Mouse (Mus musculus): ENCODE measurements around the gene Plin3. TPM values are rescaled to one million over a fixed set of nuclear protein-coding genes. Genes with fewer than 3 reads are reported as not detected.

The Plin3 gene
- total and polyA plus RNA-seq, 3 experiments, result 6.6 to 13.1 TPM; not detected in 1

GRCm38 (mm10) chr17:56290388-56291170, 2.1 kb downstream of the Plin3 start (continued):
- TF ChIP-seq MAX (IDR thresholded peaks at IDR 0.05; ENCODE audit: low read length) (peak; percentile 50; the same call in 1 of the 2 replicates), JUND (IDR thresholded peaks at IDR 0.05; ENCODE audit: low read depth, low read length) (no peak), E2F4 (IDR thresholded peaks at IDR 0.05; ENCODE audit: borderline replicate concordance, low read depth, low read length) (no peak), MAZ (IDR thresholded peaks at IDR 0.05; ENCODE audit: low read depth, low read length) (peak; percentile 61; the same call in 1 of the 2 replicates), ZKSCAN1 (IDR thresholded peaks at IDR 0.05; ENCODE audit: low read depth, low read length) (no peak), GATA1 (IDR thresholded peaks at IDR 0.05; ENCODE audit: low read depth, low read length) (no peak), GABPA (IDR thresholded peaks at IDR 0.05; ENCODE audit: low read depth, low read length) (no peak)

GRCm38 (mm10) chr17:56289371-56290331, 3.0 kb downstream of the Plin3 start:
- Histone ChIP-seq H3K4me3 (ENCODE audit: control insufficient read depth in 1 of 2, insufficient read depth in 1 of 2, low read depth in 2 of 2, low read length in 2 of 2) (peak overlapping the region; percentile 60 to 93), H3K4me1 (ENCODE audit: control insufficient read depth in 1 of 2, insufficient read depth in 2 of 2, low read length in 2 of 2) (peaks cover 6 to 36% of the 10 kb centered on the region in 2 experiments; a peak in 3 of 4 replicates), H3K79me2 (ENCODE audit: control insufficient read depth, insufficient read depth, low read length, poor library complexity) (no peaks in the 10 kb centered on the region; the same call in 1 of the 2 replicates), H3K9ac (ENCODE audit: control insufficient read depth, low read depth, low read length, poor library complexity, severe bottlenecking) (peak overlapping the region; percentile 57), H3K9me3 (replicated peaks; ENCODE audit: insufficient read depth, low read length) (no peaks in the 10 kb centered on the region), H3K36me3 (ENCODE audit: control insufficient read depth in 1 of 2, insufficient read depth in 2 of 2, low read length in 2 of 2) (peaks cover 0 to 21% of the 10 kb centered on the region in 2 experiments; a peak in 2 of 4 replicates), H3K27me3 (ENCODE audit: control insufficient read depth in 1 of 2, insufficient read depth in 2 of 2, low read length in 2 of 2) (no peaks in the 10 kb centered on the region), H3K27ac (ENCODE audit: control insufficient read depth, low read depth, low read length) (peak overlapping the region; percentile 75)
- peak; percentile 72 for DNase-seq (ENCODE audit: low read depth, low spot score)
- TF ChIP-seq MYC (IDR thresholded peaks at IDR 0.05; ENCODE audit: low read depth, low read length) (no peak), NRF1 (IDR thresholded peaks at IDR 0.05; ENCODE audit: insufficient read depth, low read depth, low read length, poor library complexity, severe bottlenecking) (no peak), ETS1 (IDR thresholded peaks at IDR 0.05; ENCODE audit: low read depth, low read length) (peak; percentile 61), MAFK (IDR thresholded peaks at IDR 0.05; ENCODE audit: borderline replicate concordance, low read depth, low read length) (peak; percentile 58; the same call in 1 of the 2 replicates), RAD21 (IDR thresholded peaks at IDR 0.05; ENCODE audit: low read depth, low read length) (no peak), MAX (IDR thresholded peaks at IDR 0.05; ENCODE audit: low read length) (peak; percentile 52; the same call in 1 of the 2 replicates), NELFE (IDR thresholded peaks at IDR 0.05; ENCODE audit: low read depth, low read length) (no peak), POLR2A (IDR thresholded peaks at IDR 0.05; ENCODE audit: control insufficient read depth in 1 of 2, insufficient read depth in 1 of 2, low read depth in 1 of 2, low read length in 2 of 2, poor library complexity in 1 of 2) (no peak; a peak in 1 of 4 replicates), MYB (IDR thresholded peaks at IDR 0.05; ENCODE audit: low read depth, low read length) (no peak), TAL1 (IDR thresholded peaks at IDR 0.05; ENCODE audit: low read length) (peak; percentile 38; the same call in 1 of the 2 replicates), ELF1 (IDR thresholded peaks at IDR 0.05; ENCODE audit: low read depth, low read length) (no peak), SMC3 (IDR thresholded peaks at IDR 0.05; ENCODE audit: low read depth, low read length) (no peak), JUND (IDR thresholded peaks at IDR 0.05; ENCODE audit: low read depth, low read length) (no peak), KAT2A (conservative IDR thresholded peaks at IDR 0.05; ENCODE audit: low read depth, low read length) (no peak), TBP (IDR thresholded peaks at IDR 0.05; ENCODE audit: low read depth, low read length) (no peak), MXI1 (IDR thresholded peaks at IDR 0.05; ENCODE audit: low read depth, low read length) (peak; percentile 72), BHLHE40 (IDR thresholded peaks at IDR 0.05; ENCODE audit: borderline replicate concordance, low read depth, low read length) (peak; percentile 94), ZNF384 (IDR thresholded peaks at IDR 0.05; ENCODE audit: low read depth, low read length) (no peak; the same call in 1 of the 2 replicates), CHD2 (IDR thresholded peaks at IDR 0.05; ENCODE audit: low read length) (no peak), CHD1 (IDR thresholded peaks at IDR 0.05; ENCODE audit: low read depth, low read length) (0 out of 2 replicates have a peak, but pooled peaks have one; percentile 26), TCF12 (IDR thresholded peaks at IDR 0.05; ENCODE audit: low read depth, low read length) (no peak; the same call in 1 of the 2 replicates), ZMIZ1 (IDR thresholded peaks at IDR 0.05; ENCODE audit: low read depth, low read length) (no peak), EP300 (IDR thresholded peaks at IDR 0.05; ENCODE audit: low read depth in 1 of 2, low read length in 2 of 2) (peak; percentile 53 to 65; a peak in 2 of 4 replicates), GATA1 (IDR thresholded peaks at IDR 0.05; ENCODE audit: low read depth, low read length) (peak; percentile 45; the same call in 1 of the 2 replicates), E2F4 (IDR thresholded peaks at IDR 0.05; ENCODE audit: borderline replicate concordance, low read depth, low read length) (no peak), POLR2AphosphoS5 (IDR thresholded peaks at IDR 0.05; ENCODE audit: borderline replicate concordance, low read depth, low read length) (no peak), UBTF (IDR thresholded peaks at IDR 0.05; ENCODE audit: borderline replicate concordance, insufficient read depth, low read depth, low read length) (no peak)

Measured in MEL (cell line).